10 mouse cellular contexts compared by ENCODE assay signal in the genomic region with DNA sequence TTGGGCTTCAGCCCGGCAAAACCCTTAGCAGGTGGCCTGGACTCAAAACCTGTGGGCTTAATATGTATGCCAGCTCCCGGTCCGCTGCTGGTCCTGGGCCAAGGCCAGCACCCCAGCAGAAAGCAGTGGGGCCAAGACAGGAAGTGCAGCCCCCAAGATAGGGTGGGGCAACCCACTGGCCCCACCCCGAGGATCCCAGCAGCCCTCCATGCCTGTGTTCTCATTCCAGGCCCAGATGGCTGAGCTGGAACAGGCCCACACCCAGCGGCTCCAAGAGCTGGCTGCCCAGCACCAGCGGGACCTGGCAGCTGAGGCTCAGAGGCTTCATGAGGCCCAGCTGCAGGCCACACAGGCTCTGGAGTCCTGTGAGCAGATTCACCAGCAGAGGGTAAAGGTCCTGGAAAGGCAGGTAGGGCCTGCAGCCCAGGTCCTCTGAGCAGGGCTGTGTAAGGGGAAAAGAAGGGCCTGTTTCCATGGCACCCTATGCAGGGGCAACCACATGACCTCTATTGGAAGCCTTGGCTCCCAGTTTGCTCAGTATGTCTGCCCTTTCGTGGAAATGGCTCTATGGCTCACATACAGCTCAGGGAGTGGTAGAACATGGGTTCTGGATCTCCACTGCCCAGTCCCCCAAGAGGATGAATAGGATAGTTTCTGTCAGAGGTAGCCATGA. TPM values are rescaled to one million over a fixed set of nuclear protein-coding genes. Genes with fewer than 3 reads are reported as not detected.
DNase-seq lines count a peak whose midpoint lies in the region; ATAC-seq lines count a peak whose summit lies in the region.
"Had no signal": no experiment of that assay in that cellular context is flagged by ENCODE, and none has a peak within 500 bp of the region (broad histone marks: within the 10 kb centered on the region; RNA-seq: fewer than 3 reads in every experiment).

No protein-coding gene starts in this region.

- no peaks in the 10 kb centered on the region for H3K9me3 ChIP-seq in hindbrain, embryonic 15.5 days

- no peak overlapping the region for H3K9ac ChIP-seq in hindbrain, embryonic 15.5 days

- ATAC-seq in hindbrain, embryonic 15.5 days (ENCODE audit: low FRiP score, low read depth), result peak; percentile 70

- peak; percentile 34 for DNase-seq in adrenal gland, postnatal 10 days
- DNase-seq in adrenal gland, adult 18-20 months (ENCODE audit: low spot score in 2 of 2), result no peak
- peak; percentile 47 to 50 for DNase-seq in right cerebral cortex, postnatal 10 days (ENCODE audit: low spot score in 2 of 2)
- DNase-seq in right cerebral cortex, adult 2 months (ENCODE audit: low spot score in 2 of 2), result no peak
- no peak for DNase-seq in frontal cortex, postnatal 25 days (ENCODE audit: low spot score in 2 of 2)
- DNase-seq in left cerebral cortex, adult 18-20 months (ENCODE audit: low spot score in 2 of 2), result no peak
- no peak for DNase-seq in heart, postnatal 36 days
- DNase-seq: adrenal gland, adult 8-10 months; kidney, postnatal 14 days had no signal

- WGBS in hindbrain, embryonic 15.5 days, result 60% methylated on average over 7 of the region's 7 CpGs

- no peaks in the 10 kb centered on the region for H3K27me3 ChIP-seq in hindbrain, embryonic 15.5 days

- intact Hi-C loops in heart, postnatal 36 days (cut with DNase I), result no loop called here

- H3K4me2 ChIP-seq in hindbrain, embryonic 15.5 days, result no peak overlapping the region

- H3K36me3 ChIP-seq in hindbrain, embryonic 15.5 days, result no peaks in the 10 kb centered on the region

- peaks cover 21% of the 10 kb centered on the region for H3K4me1 ChIP-seq in hindbrain, embryonic 15.5 days (replicated peaks)

- H3K27ac ChIP-seq in hindbrain, embryonic 15.5 days (replicated peaks), result 0 out of 2 replicates have a peak overlapping the region, but pooled peaks have one; percentile 17

- no peak overlapping the region for H3K4me3 ChIP-seq in hindbrain, embryonic 15.5 days

RNA-seq across cellular contexts. Expression of gene Sned1, which starts 8.2 kb away (rescaled TPM):
- total RNA-seq in adrenal gland, postnatal 10 days (2021), result 10 to 100 TPM; 17.3 to 22.5 TPM
- 10 to 100 TPM; 10.7 to 22.3 TPM for total RNA-seq in adrenal gland, adult 18-20 months (2021)
- polyA plus RNA-seq in hindbrain, embryonic 15.5 days (2015; fragmentation: Nextera tagmentation; extraction: Ambion mirVana), result 11.2 and 18.6 TPM in 2 replicates
- total RNA-seq in left cerebral cortex, adult 18-20 months (2021), result 1 to 10 TPM; 7.8 to 8.2 TPM
- 10 to 100 TPM in 1 of 2 experiments, 1 to 10 TPM in 1; 9.6 to 12.8 TPM for total RNA-seq in heart, postnatal 36 days (2021)

RNA-seq across cellular contexts. Expression of gene Crocc2, which starts 58.9 kb away (rescaled TPM):
- total RNA-seq in adrenal gland, postnatal 10 days (2021), result under 1 TPM; 0.06 to 0.15 TPM
- total RNA-seq in adrenal gland, adult 18-20 months (2021), result under 1 TPM in 1 of 2 experiments, not detected in 1; 0.03 TPM
- 0.35 and 0.45 TPM in 2 replicates for polyA plus RNA-seq in hindbrain, embryonic 15.5 days (2015; fragmentation: Nextera tagmentation; extraction: Ambion mirVana)
- total RNA-seq in left cerebral cortex, adult 18-20 months (2021), result under 1 TPM; 0.07 to 0.16 TPM
- not detected for total RNA-seq in heart, postnatal 36 days (2021)

Comparison
In these comparisons a context has a peak if more than half of its experiments do, and no peak if none do; other contexts are left out.
1. DNase-seq: peak in adrenal gland, postnatal 10 days (single experiment) and right cerebral cortex, postnatal 10 days (2 of 2); none in adrenal gland, adult 18-20 months (0 of 2), right cerebral cortex, adult 2 months (0 of 2), frontal cortex, postnatal 25 days (0 of 2), left cerebral cortex, adult 18-20 months (0 of 2) and heart, postnatal 36 days (0 of 2).